Mouse (Mus musculus) midbrain, embryonic 15.5 days (tissue): ENCODE results near the gene Ubtd1. TPM values are rescaled to one million over a fixed set of nuclear protein-coding genes. Genes with fewer than 3 reads are reported as not detected.

ENCODE experiments used
- ATAC-seq: fragments of 200-750 bp; cut with Nextera tagmentation; replicated peaks from 2 replicates; pipeline ENCODE4 v1.8.0; 2017; ENCODE audit warnings: moderate TSS enrichment
- H3K27ac ChIP-seq: fragments of 300-500 bp; sonication (generic); 2 replicates; pipeline ENCODE4 v1.5.1; 2015; ENCODE audit warnings: mild to moderate bottlenecking, inconsistent platforms
- H3K27me3 ChIP-seq: fragments of 300-500 bp; sonication (generic); replicated peaks from 2 replicates; pipeline ENCODE4 v1.6.1; 2015; ENCODE audit warnings: inconsistent platforms
- H3K36me3 ChIP-seq: fragments of 300-500 bp; sonication (generic); replicated peaks from 2 replicates; pipeline ENCODE4 v1.6.1; 2015; ENCODE audit warnings: inconsistent platforms
- H3K4me1 ChIP-seq: fragments of 300-500 bp; sonication (generic); 2 replicates; pipeline ENCODE4 v1.6.1; 2015; ENCODE audit warnings: inconsistent platforms
- H3K4me2 ChIP-seq: fragments of 300-500 bp; sonication (generic); 2 replicates; pipeline ENCODE4 v1.6.1; 2015; ENCODE audit warnings: inconsistent platforms, mild to moderate bottlenecking, moderate library complexity
- H3K4me3 ChIP-seq: fragments of 300-500 bp; sonication (generic); 2 replicates; pipeline ENCODE4 v1.5.1; 2015; ENCODE audit warnings: mild to moderate bottlenecking, inconsistent platforms
- H3K9ac ChIP-seq: fragments of 300-500 bp; sonication (generic); 2 replicates; pipeline ENCODE4 v1.6.1; 2015; ENCODE audit warnings: mild to moderate bottlenecking, inconsistent platforms
- H3K9me3 ChIP-seq: fragments of 300-500 bp; sonication (generic); 2 replicates; pipeline ENCODE4 v1.6.1; 2016; ENCODE audit warnings: inconsistent platforms
- WGBS: fragments of 180-500 bp; shearing (Covaris S2); methylation state at CpG from one replicate; pipeline ENCODE4 v1.1.7; 2015; ENCODE audit warnings: mixed read lengths; 5-methylcytosine and 5-hydroxymethylcytosine counted together
- polyA plus RNA-seq: library from polyadenylated mRNA; unstranded; fragments of >200 nt; fragmentation: Nextera tagmentation; extraction: Ambion mirVana; gene quantifications from 2 replicates; pipeline ENCODE4 v1.2.1, GENCODE M21; 2015

Gene Ubtd1
- polyA plus RNA-seq = 10.0 and 13.6 TPM in 2 replicates

GRCm38 (mm10) chr19:41981595-41981927, at the start of gene Ubtd1:
TSS of gene Ubtd1 (plus strand) at chr19:41981763.
- Histone ChIP-seq H3K4me3 (peak within 1 kb of the TSS; percentile 69), H3K4me2 (peak within 1 kb of the TSS; percentile 99), H3K36me3 (no peaks in the 10 kb centered on the region), H3K4me1 (peaks cover 19% of the 10 kb centered on the region), H3K9me3 (no peaks in the 10 kb centered on the region), H3K27me3 (peaks cover 12% of the 10 kb centered on the region), H3K9ac (peak within 1 kb of the TSS; percentile 66), H3K27ac (peak within 1 kb of the TSS; percentile 85)
- 0% methylated on average over 26 of the region's 33 CpGs for WGBS
- no peak for ATAC-seq

GRCm38 (mm10) chr19:41932686-41933085, 48.9 kb upstream of the Ubtd1 start:
- H3K36me3 ChIP-seq = peaks cover 4% of the 10 kb centered on the region
- WGBS = under 1% methylated on average over 28 of the region's 28 CpGs
- peak overlapping the region; percentile 72 for H3K9ac ChIP-seq
- no peaks in the 10 kb centered on the region for H3K9me3 ChIP-seq
- H3K4me3 ChIP-seq = peak overlapping the region; percentile 85
- peaks cover 29% of the 10 kb centered on the region for H3K4me1 ChIP-seq
- no peaks in the 10 kb centered on the region for H3K27me3 ChIP-seq
- peak; percentile 43 for ATAC-seq
- peak overlapping the region; percentile 97 for H3K4me2 ChIP-seq
- peak overlapping the region; percentile 79 for H3K27ac ChIP-seq

- peak; percentile 100 for ATAC-seq
- Histone ChIP-seq H3K4me1 (peaks cover 29% of the 10 kb centered on the region), H3K4me3 (peak within 1 kb of the TSS; percentile 85), H3K36me3 (peaks cover 6% of the 10 kb centered on the region; the same call in 1 of the 2 replicates), H3K27me3 (no peaks in the 10 kb centered on the region), H3K4me2 (peak within 1 kb of the TSS; percentile 97), H3K9me3 (no peaks in the 10 kb centered on the region), H3K9ac (peak within 1 kb of the TSS; percentile 86), H3K27ac (peak within 1 kb of the TSS; percentile 79)
- under 1% methylated on average over 47 of the region's 47 CpGs for WGBS
Observed at GRCm38 (mm10) chr19:41933179-41934086, 48.1 kb upstream of the Ubtd1 start, which contains the start of the genes Exosc1 and Zdhhc16. TSS of gene Exosc1 (minus strand) at chr19:41933423. TSS of gene Zdhhc16 (plus strand) at chr19:41933480.

GRCm38 (mm10) chr19:41934124-41934523, 47.4 kb upstream of the Ubtd1 start:
- peaks cover 29% of the 10 kb centered on the region for H3K4me1 ChIP-seq
- no peak overlapping the region for H3K27ac ChIP-seq
- no peaks in the 10 kb centered on the region for H3K27me3 ChIP-seq
- 21% methylated on average over 6 of the region's 6 CpGs for WGBS
- peak overlapping the region; percentile 86 for H3K9ac ChIP-seq
- H3K4me2 ChIP-seq = peak overlapping the region; percentile 75
- ATAC-seq = no peak
- H3K36me3 ChIP-seq = peaks cover 10% of the 10 kb centered on the region
- H3K9me3 ChIP-seq = no peaks in the 10 kb centered on the region
- H3K4me3 ChIP-seq = peak overlapping the region; percentile 85

DNA sequence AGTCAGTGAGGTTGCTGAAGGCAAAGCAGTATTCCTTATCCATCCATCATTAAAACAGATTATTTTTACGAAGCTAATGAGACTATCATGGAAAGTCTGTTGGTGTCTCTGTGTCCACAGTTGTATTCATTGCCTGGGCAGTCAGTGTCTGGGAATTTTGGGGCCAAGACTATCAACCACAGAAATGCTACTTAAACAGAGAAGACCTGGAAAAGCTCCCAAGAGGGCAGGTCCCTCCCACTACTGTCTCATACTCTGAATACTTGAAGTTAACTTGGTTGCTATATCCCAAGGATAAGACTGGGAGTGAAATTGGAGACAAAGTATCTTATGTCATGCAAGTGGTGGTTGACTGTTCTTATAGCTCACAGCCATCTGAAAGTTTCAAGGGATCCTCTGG, 45.6 kb upstream of the Ubtd1 start:
- H3K4me1 ChIP-seq = peaks cover 29% of the 10 kb centered on the region
- WGBS = 100% methylated on average over 1 of the region's 1 CpGs
- no peak for ATAC-seq
- H3K4me2 ChIP-seq = no peak overlapping the region
- H3K4me3 ChIP-seq = no peak overlapping the region
- no peak overlapping the region for H3K27ac ChIP-seq
- H3K9ac ChIP-seq = no peak overlapping the region
- peaks cover 23% of the 10 kb centered on the region for H3K36me3 ChIP-seq
- no peaks in the 10 kb centered on the region for H3K27me3 ChIP-seq
- no peaks in the 10 kb centered on the region for H3K9me3 ChIP-seq

- ATAC-seq = no peak
Observed at GRCm38 (mm10) chr19:41938539-41938938, 43.0 kb upstream of the Ubtd1 start.

DNA sequence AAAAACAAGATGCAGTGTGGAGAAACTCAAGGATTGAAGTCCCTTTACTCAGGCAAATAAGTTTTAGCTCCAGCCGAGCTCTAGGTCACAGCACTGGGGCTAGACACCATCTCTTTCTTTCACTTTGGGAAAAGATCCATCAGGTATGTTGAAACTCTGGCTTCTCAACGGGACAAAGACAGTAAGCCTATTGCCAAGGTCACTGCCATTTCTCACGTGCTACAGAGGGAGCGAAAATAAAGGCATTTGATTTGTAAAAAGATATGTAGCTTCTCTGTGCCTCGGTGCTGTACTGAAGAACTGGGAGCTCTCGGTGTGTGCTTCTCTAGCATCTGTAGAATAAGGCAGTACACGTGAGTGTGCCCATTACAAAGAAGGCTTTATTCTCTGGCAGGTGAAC, 37.7 kb upstream of the Ubtd1 start:
- ATAC-seq = no peak
- no peak overlapping the region for H3K4me2 ChIP-seq
- H3K36me3 ChIP-seq = peaks cover 67% of the 10 kb centered on the region
- no peaks in the 10 kb centered on the region for H3K4me1 ChIP-seq
- no peak overlapping the region for H3K9ac ChIP-seq
- H3K27me3 ChIP-seq = no peaks in the 10 kb centered on the region
- H3K27ac ChIP-seq = no peak overlapping the region
- H3K9me3 ChIP-seq = no peaks in the 10 kb centered on the region
- no peak overlapping the region for H3K4me3 ChIP-seq
- 91% methylated on average over 7 of the region's 7 CpGs for WGBS

More at GRCm38 (mm10) chr19:41938539-41938938, 43.0 kb upstream of the Ubtd1 start:
- no peak overlapping the region for H3K4me2 ChIP-seq
- H3K27ac ChIP-seq = no peak overlapping the region
- H3K4me1 ChIP-seq = peaks cover 18% of the 10 kb centered on the region
- H3K4me3 ChIP-seq = no peak overlapping the region
- WGBS = 94% methylated on average over 5 of the region's 5 CpGs
- H3K9ac ChIP-seq = no peak overlapping the region
- no peaks in the 10 kb centered on the region for H3K9me3 ChIP-seq
- H3K36me3 ChIP-seq = peaks cover 43% of the 10 kb centered on the region
- no peaks in the 10 kb centered on the region for H3K27me3 ChIP-seq

DNA sequence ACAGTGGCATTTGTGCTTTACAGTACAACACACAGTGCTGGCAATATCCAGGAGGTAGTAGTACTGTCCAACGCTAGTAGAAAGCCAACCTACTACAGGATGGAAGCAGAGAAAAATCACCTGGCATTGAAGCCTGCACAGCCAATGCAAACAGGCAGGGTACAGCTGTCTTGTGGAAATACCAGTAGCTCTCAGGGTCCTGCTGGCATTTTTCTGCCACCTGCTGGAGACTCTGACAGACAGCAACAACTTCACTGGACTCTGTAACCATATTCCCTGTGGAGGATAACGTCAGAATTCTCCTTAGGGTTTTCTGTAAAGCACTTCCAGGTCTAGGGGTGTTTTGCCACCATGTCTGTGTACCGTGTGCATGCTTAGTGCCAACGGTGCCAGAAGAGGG, 29.3 kb upstream of the Ubtd1 start:
- Histone ChIP-seq H3K4me1 (no peaks in the 10 kb centered on the region), H3K4me2 (no peak overlapping the region), H3K9ac (no peak overlapping the region), H3K36me3 (peaks cover 59% of the 10 kb centered on the region), H3K27me3 (no peaks in the 10 kb centered on the region), H3K4me3 (no peak overlapping the region), H3K9me3 (no peaks in the 10 kb centered on the region), H3K27ac (no peak overlapping the region)
- no peak for ATAC-seq
- WGBS = 85% methylated on average over 4 of the region's 4 CpGs

GRCm38 (mm10) chr19:41953574-41953973, 28.0 kb upstream of the Ubtd1 start:
- H3K27ac ChIP-seq = no peak overlapping the region
- ATAC-seq = no peak
- H3K36me3 ChIP-seq = peaks cover 54% of the 10 kb centered on the region

GRCm38 (mm10) chr19:41969618-41970017, 11.9 kb upstream of the Ubtd1 start:
- Histone ChIP-seq H3K27ac (no peak overlapping the region), H3K4me3 (no peak overlapping the region), H3K27me3 (no peaks in the 10 kb centered on the region), H3K9me3 (no peaks in the 10 kb centered on the region), H3K9ac (no peak overlapping the region), H3K36me3 (peaks cover 17% of the 10 kb centered on the region), H3K4me1 (0 out of 2 replicates have a peak, but pooled peaks cover 8% of the 10 kb centered on the region), H3K4me2 (no peak overlapping the region)
- ATAC-seq = no peak
- WGBS = 96% methylated on average over 7 of the region's 7 CpGs

More at GRCm38 (mm10) chr19:41953574-41953973, 28.0 kb upstream of the Ubtd1 start:
- WGBS = 91% methylated on average over 3 of the region's 3 CpGs
- no peaks in the 10 kb centered on the region for H3K9me3 ChIP-seq
- no peaks in the 10 kb centered on the region for H3K27me3 ChIP-seq
- no peak overlapping the region for H3K4me2 ChIP-seq
- H3K9ac ChIP-seq = no peak overlapping the region
- no peaks in the 10 kb centered on the region for H3K4me1 ChIP-seq
- H3K4me3 ChIP-seq = no peak overlapping the region

- Histone ChIP-seq H3K27me3 (no peaks in the 10 kb centered on the region), H3K4me2 (no peak overlapping the region), H3K27ac (no peak overlapping the region), H3K9me3 (no peaks in the 10 kb centered on the region), H3K4me1 (0 out of 2 replicates have a peak, but pooled peaks cover 13% of the 10 kb centered on the region), H3K4me3 (no peak overlapping the region), H3K9ac (no peak overlapping the region), H3K36me3 (no peaks in the 10 kb centered on the region; the same call in 1 of the 2 replicates)
- no peak for ATAC-seq
- WGBS = 53% methylated on average over 13 of the region's 13 CpGs
Observed at GRCm38 (mm10) chr19:41973891-41974794, 7.4 kb upstream of the Ubtd1 start.

DNA sequence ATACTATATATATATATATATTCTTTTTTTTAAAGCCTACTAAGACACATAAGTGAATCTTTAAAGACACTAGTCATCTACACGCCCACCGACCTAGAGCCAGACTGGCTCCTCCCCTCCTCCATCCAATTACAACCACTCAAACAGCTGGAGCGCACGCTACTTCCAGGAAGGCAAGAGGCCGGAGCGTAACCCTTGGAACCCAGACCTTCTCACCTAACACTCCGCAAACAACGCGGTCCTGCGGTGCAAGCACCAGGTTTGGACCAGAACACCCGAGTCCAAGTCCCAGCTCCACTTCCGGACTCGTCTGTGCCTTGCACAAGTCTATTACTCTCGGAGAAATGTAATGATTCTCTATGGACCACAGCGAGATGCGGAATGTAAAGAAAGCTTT, 1.1 kb upstream of the Ubtd1 start:
- Histone ChIP-seq H3K27ac (peak overlapping the region; percentile 85), H3K9me3 (no peaks in the 10 kb centered on the region), H3K9ac (peak overlapping the region; percentile 66), H3K4me3 (peak overlapping the region; percentile 69), H3K27me3 (peaks cover 12% of the 10 kb centered on the region), H3K4me1 (peaks cover 19% of the 10 kb centered on the region), H3K4me2 (peak overlapping the region; percentile 99), H3K36me3 (no peaks in the 10 kb centered on the region)
- under 1% methylated on average over 16 of the region's 16 CpGs for WGBS
- peak; percentile 18 for ATAC-seq
